Mouse (Mus musculus): ENCODE data around the gene Gm20772.
"Not testable (repeated sequence)": the region's sequence is repeated elsewhere in the genome, so short reads cannot be mapped to it uniquely, and the experiment has no call there.

Gene Gm20772

GRCm38 (mm10) chrY:17874441-17874840 is at the start of gene Gm20772, which contains the start of gene Gm20831:
Gene Gm20772 (plus strand): TSS chrY:17874741.
Gene Gm20831 (plus strand): TSS chrY:17874741.
- DNase-seq = not testable (repeated sequence)

GRCm38 (mm10) chrY:17846166-17846565 is 28.4 kb upstream of the Gm20772 start, which contains the start of gene Gm21904:
Gene Gm21904 (minus strand): TSS chrY:17846266.
- not testable (repeated sequence) for DNase-seq

Data from cerebellum, postnatal 14 days (tissue).